Mouse (Mus musculus) intestine, embryonic 16.5 days (tissue): ENCODE results near the gene Tmem200b. TPM values are rescaled to one million over a fixed set of nuclear protein-coding genes. Genes with fewer than 3 reads are reported as not detected.

Experiments used
- ATAC-seq: fragments of 200-750 bp; cut with Nextera tagmentation; 2 replicates; pipeline ENCODE4 v1.8.0; 2017; ENCODE audit warnings: moderate TSS enrichment, moderate library complexity
- H3K27ac ChIP-seq: fragments of 300-500 bp; sonication (generic); 2 replicates; pipeline ENCODE4 v1.5.1; 2014; ENCODE audit warnings: mild to moderate bottlenecking, low read length
- H3K27me3 ChIP-seq: fragments of 300-500 bp; sonication (generic); replicated peaks from 2 replicates; pipeline ENCODE4 v1.6.1; 2014; ENCODE audit warnings: low read length, control low read depth, mixed read lengths; ENCODE audit not compliant: control insufficient read depth, insufficient read depth
- H3K36me3 ChIP-seq: fragments of 300-500 bp; sonication (generic); 2 replicates; pipeline ENCODE4 v1.6.1; 2014; ENCODE audit warnings: low read length, control low read depth; ENCODE audit not compliant: control insufficient read depth, insufficient read depth
- H3K4me1 ChIP-seq: fragments of 300-500 bp; sonication (generic); 2 replicates; pipeline ENCODE4 v1.6.1; 2014; ENCODE audit warnings: low read length, control low read depth, mixed read lengths; ENCODE audit not compliant: control insufficient read depth, insufficient read depth
- H3K4me2 ChIP-seq: fragments of 300-500 bp; sonication (generic); 2 replicates; pipeline ENCODE4 v1.6.1; 2014; ENCODE audit warnings: low read depth, low read length, control low read depth
- H3K4me3 ChIP-seq: fragments of 300-500 bp; sonication (generic); 2 replicates; pipeline ENCODE4 v1.5.1; 2014; ENCODE audit warnings: mild to moderate bottlenecking, low read length
- H3K9ac ChIP-seq: fragments of 300-500 bp; sonication (generic); 2 replicates; pipeline ENCODE4 v1.6.1; 2014; ENCODE audit warnings: low read depth, low read length
- H3K9me3 ChIP-seq: fragments of 300-500 bp; sonication (generic); 2 replicates; pipeline ENCODE4 v1.6.1; 2016; ENCODE audit warnings: low read length, control low read depth; ENCODE audit not compliant: control insufficient read depth
- WGBS: fragments of 180-500 bp; shearing (Covaris S2); extraction: QIAGEN DNeasy Blood & Tissue Kit; methylation state at CpG from one replicate; pipeline ENCODE4 v1.1.7; 2014; 5-methylcytosine and 5-hydroxymethylcytosine counted together
- polyA plus RNA-seq: library from polyadenylated mRNA; unstranded; fragments of >200 nt; fragmentation: Nextera tagmentation; extraction: Ambion mirVana; gene quantifications from 2 replicates; pipeline ENCODE4 v1.2.1, GENCODE M21; 2015

The Tmem200b gene
- polyA plus RNA-seq, 1 experiment from 2014 or later, result 0.18 TPM

GRCm38 (mm10) chr4:131883571-131883970 is 38.0 kb upstream of the Tmem200b start:
- H3K36me3 ChIP-seq, result peaks cover 5% of the 10 kb centered on the region
- no peaks in the 10 kb centered on the region for H3K27me3 ChIP-seq
- no peak for ATAC-seq
- H3K4me2 ChIP-seq, result no peak overlapping the region
- H3K9ac ChIP-seq, result no peak overlapping the region
- H3K4me1 ChIP-seq, result peaks cover 20% of the 10 kb centered on the region
- no peaks in the 10 kb centered on the region for H3K9me3 ChIP-seq
- H3K4me3 ChIP-seq, result no peak overlapping the region
- 74% methylated on average over 6 of the region's 6 CpGs for WGBS
- no peak overlapping the region for H3K27ac ChIP-seq

- Histone ChIP-seq H3K36me3 (peaks cover 5% of the 10 kb centered on the region), H3K4me1 (peaks cover 17% of the 10 kb centered on the region), H3K27me3 (no peaks in the 10 kb centered on the region), H3K9ac (no peak overlapping the region), H3K4me2 (no peak overlapping the region), H3K4me3 (no peak overlapping the region), H3K27ac (no peak overlapping the region), H3K9me3 (no peaks in the 10 kb centered on the region)
- 80% methylated on average over 6 of the region's 6 CpGs for WGBS
- ATAC-seq, result no peak
Observed at GRCm38 (mm10) chr4:131885376-131885775, 36.2 kb upstream of the Tmem200b start.

- peaks cover 13% of the 10 kb centered on the region for H3K36me3 ChIP-seq
- WGBS, result 76% methylated on average over 1 of the region's 1 CpGs
- H3K9ac ChIP-seq, result no peak overlapping the region
Observed at GRCm38 (mm10) chr4:131888564-131888963, 33.0 kb upstream of the Tmem200b start.

GRCm38 (mm10) chr4:131890692-131891091 is 30.9 kb upstream of the Tmem200b start:
- Histone ChIP-seq H3K9me3 (no peaks in the 10 kb centered on the region), H3K4me3 (no peak overlapping the region), H3K4me2 (no peak overlapping the region), H3K27ac (no peak overlapping the region), H3K9ac (no peak overlapping the region), H3K4me1 (no peaks in the 10 kb centered on the region), H3K27me3 (no peaks in the 10 kb centered on the region), H3K36me3 (peaks cover 17% of the 10 kb centered on the region)
- 84% methylated on average over 3 of the region's 3 CpGs for WGBS
- no peak for ATAC-seq

More at GRCm38 (mm10) chr4:131888564-131888963, 33.0 kb upstream of the Tmem200b start:
- no peaks in the 10 kb centered on the region for H3K9me3 ChIP-seq
- H3K27ac ChIP-seq, result no peak overlapping the region
- H3K27me3 ChIP-seq, result no peaks in the 10 kb centered on the region
- H3K4me1 ChIP-seq, result peaks cover 1% of the 10 kb centered on the region
- no peak overlapping the region for H3K4me3 ChIP-seq
- ATAC-seq, result no peak
- no peak overlapping the region for H3K4me2 ChIP-seq

GRCm38 (mm10) chr4:131897109-131897508 is 24.5 kb upstream of the Tmem200b start:
- WGBS, result 95% methylated on average over 5 of the region's 5 CpGs
- no peak overlapping the region for H3K4me3 ChIP-seq
- no peaks in the 10 kb centered on the region for H3K9me3 ChIP-seq
- peak overlapping the region; percentile 57 for H3K27ac ChIP-seq
- H3K27me3 ChIP-seq, result no peaks in the 10 kb centered on the region
- ATAC-seq, result no peak
- no peak overlapping the region for H3K4me2 ChIP-seq
- peaks cover 34% of the 10 kb centered on the region for H3K36me3 ChIP-seq
- no peak overlapping the region for H3K9ac ChIP-seq
- H3K4me1 ChIP-seq, result no peaks in the 10 kb centered on the region

- Histone ChIP-seq H3K36me3 (peaks cover 33% of the 10 kb centered on the region), H3K27me3 (no peaks in the 10 kb centered on the region), H3K27ac (no peak overlapping the region), H3K9me3 (no peaks in the 10 kb centered on the region), H3K4me3 (no peak overlapping the region), H3K4me2 (no peak overlapping the region), H3K9ac (no peak overlapping the region), H3K4me1 (no peaks in the 10 kb centered on the region)
- ATAC-seq, result peak; percentile 93
- 87% methylated on average over 8 of the region's 8 CpGs for WGBS
Observed at GRCm38 (mm10) chr4:131897787-131898186, 23.8 kb upstream of the Tmem200b start.

GRCm38 (mm10) chr4:131898503-131899179 is 22.9 kb upstream of the Tmem200b start:
- ATAC-seq, result no peak
- H3K4me1 ChIP-seq, result no peaks in the 10 kb centered on the region
- H3K4me3 ChIP-seq, result no peak overlapping the region
- no peak overlapping the region for H3K9ac ChIP-seq
- H3K4me2 ChIP-seq, result no peak overlapping the region
- no peaks in the 10 kb centered on the region for H3K9me3 ChIP-seq
- 92% methylated on average over 12 of the region's 12 CpGs for WGBS
- H3K27me3 ChIP-seq, result no peaks in the 10 kb centered on the region
- H3K36me3 ChIP-seq, result peaks cover 30% of the 10 kb centered on the region
- H3K27ac ChIP-seq, result no peak overlapping the region

GRCm38 (mm10) chr4:131899180-131899554 is 22.4 kb upstream of the Tmem200b start:
- Histone ChIP-seq H3K4me2 (no peak overlapping the region), H3K4me3 (no peak overlapping the region), H3K4me1 (no peaks in the 10 kb centered on the region), H3K27me3 (no peaks in the 10 kb centered on the region), H3K9ac (no peak overlapping the region), H3K27ac (no peak overlapping the region), H3K9me3 (no peaks in the 10 kb centered on the region), H3K36me3 (peaks cover 26% of the 10 kb centered on the region)
- no peak for ATAC-seq
- 74% methylated on average over 6 of the region's 6 CpGs for WGBS

- ATAC-seq, result no peak
Observed at GRCm38 (mm10) chr4:131901090-131901489, 20.5 kb upstream of the Tmem200b start.

GRCm38 (mm10) chr4:131904478-131904877 is 17.1 kb upstream of the Tmem200b start:
- H3K9me3 ChIP-seq, result no peaks in the 10 kb centered on the region
- H3K27ac ChIP-seq, result no peak overlapping the region
- H3K4me3 ChIP-seq, result no peak overlapping the region
- H3K4me2 ChIP-seq, result no peak overlapping the region
- H3K9ac ChIP-seq, result no peak overlapping the region
- H3K4me1 ChIP-seq, result no peaks in the 10 kb centered on the region
- ATAC-seq, result peak; percentile 66
- 61% methylated on average over 8 of the region's 8 CpGs for WGBS
- H3K36me3 ChIP-seq, result peaks cover 25% of the 10 kb centered on the region
- no peaks in the 10 kb centered on the region for H3K27me3 ChIP-seq

More at GRCm38 (mm10) chr4:131901090-131901489, 20.5 kb upstream of the Tmem200b start:
- Histone ChIP-seq H3K27ac (no peak overlapping the region), H3K4me1 (no peaks in the 10 kb centered on the region), H3K9ac (no peak overlapping the region), H3K36me3 (peaks cover 26% of the 10 kb centered on the region), H3K4me2 (no peak overlapping the region), H3K4me3 (no peak overlapping the region), H3K27me3 (no peaks in the 10 kb centered on the region), H3K9me3 (no peaks in the 10 kb centered on the region)
- 89% methylated on average over 15 of the region's 15 CpGs for WGBS
